Mouse (Mus musculus) midbrain, embryonic 15.5 days (tissue): ENCODE data around the gene Rab27a. TPM values are rescaled to one million over a fixed set of nuclear protein-coding genes. Genes with fewer than 3 reads are reported as not detected.
"Not testable (repeated sequence)": the region's sequence is repeated elsewhere in the genome, so short reads cannot be mapped to it uniquely, and the experiment has no call there.

ENCODE experiments used
- ATAC-seq: fragments of 200-750 bp; cut with Nextera tagmentation; replicated peaks from 2 replicates; pipeline ENCODE4 v1.8.0; 2017; ENCODE audit warnings: moderate TSS enrichment
- H3K27ac ChIP-seq: fragments of 300-500 bp; sonication (generic); 2 replicates; pipeline ENCODE4 v1.5.1; 2015; ENCODE audit warnings: mild to moderate bottlenecking, inconsistent platforms
- H3K27me3 ChIP-seq: fragments of 300-500 bp; sonication (generic); replicated peaks from 2 replicates; pipeline ENCODE4 v1.6.1; 2015; ENCODE audit warnings: inconsistent platforms
- H3K36me3 ChIP-seq: fragments of 300-500 bp; sonication (generic); replicated peaks from 2 replicates; pipeline ENCODE4 v1.6.1; 2015; ENCODE audit warnings: inconsistent platforms
- H3K4me1 ChIP-seq: fragments of 300-500 bp; sonication (generic); 2 replicates; pipeline ENCODE4 v1.6.1; 2015; ENCODE audit warnings: inconsistent platforms
- H3K4me2 ChIP-seq: fragments of 300-500 bp; sonication (generic); 2 replicates; pipeline ENCODE4 v1.6.1; 2015; ENCODE audit warnings: inconsistent platforms, mild to moderate bottlenecking, moderate library complexity
- H3K4me3 ChIP-seq: fragments of 300-500 bp; sonication (generic); 2 replicates; pipeline ENCODE4 v1.5.1; 2015; ENCODE audit warnings: mild to moderate bottlenecking, inconsistent platforms
- H3K9ac ChIP-seq: fragments of 300-500 bp; sonication (generic); 2 replicates; pipeline ENCODE4 v1.6.1; 2015; ENCODE audit warnings: mild to moderate bottlenecking, inconsistent platforms
- H3K9me3 ChIP-seq: fragments of 300-500 bp; sonication (generic); 2 replicates; pipeline ENCODE4 v1.6.1; 2016; ENCODE audit warnings: inconsistent platforms
- WGBS: fragments of 180-500 bp; shearing (Covaris S2); methylation state at CpG from one replicate; pipeline ENCODE4 v1.1.7; 2015; ENCODE audit warnings: mixed read lengths; 5-methylcytosine and 5-hydroxymethylcytosine counted together
- polyA plus RNA-seq: library from polyadenylated mRNA; unstranded; fragments of >200 nt; fragmentation: Nextera tagmentation; extraction: Ambion mirVana; gene quantifications from 2 replicates; pipeline ENCODE4 v1.2.1, GENCODE M21; 2015

Gene Rab27a
- polyA plus RNA-seq, 1 experiment from 2014 or later = 3.1 TPM

DNA sequence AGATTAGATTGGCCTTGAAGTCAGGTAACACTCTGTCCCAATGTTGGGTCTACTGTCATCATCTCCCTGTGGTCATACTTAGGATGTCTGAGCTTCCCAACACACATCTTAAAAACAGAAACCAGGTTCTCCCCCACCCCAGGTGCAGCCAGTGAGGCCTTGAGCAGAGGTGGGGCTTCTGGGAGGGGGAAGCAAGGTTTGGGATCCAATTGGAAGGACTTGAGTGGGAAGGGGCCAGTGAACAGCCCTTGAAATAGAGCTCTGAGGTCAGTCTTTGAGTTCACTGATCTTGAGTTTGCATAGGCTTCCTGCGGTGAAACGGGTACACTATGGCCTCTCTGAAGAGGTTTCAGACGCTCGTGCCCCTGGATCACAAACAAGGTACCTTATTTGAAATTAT, 57.5 kb downstream of the Rab27a start, which contains the start of gene Gm20509:
Gene Gm20509 (plus strand): TSS at position 290 of the 400 bp plus-strand sequence.
- Histone ChIP-seq H3K9me3 (no peaks in the 10 kb centered on the region), H3K27ac (no peak within 1 kb of the TSS), H3K36me3 (no peaks in the 10 kb centered on the region), H3K27me3 (peaks cover 32% of the 10 kb centered on the region), H3K4me1 (peaks cover 8% of the 10 kb centered on the region; the same call in 1 of the 2 replicates), H3K4me3 (peak within 1 kb of the TSS; percentile 39), H3K9ac (peak within 1 kb of the TSS; percentile 45), H3K4me2 (peak within 1 kb of the TSS; percentile 84)
- no peak for ATAC-seq
- WGBS = 97% methylated on average over 4 of the region's 4 CpGs

DNA sequence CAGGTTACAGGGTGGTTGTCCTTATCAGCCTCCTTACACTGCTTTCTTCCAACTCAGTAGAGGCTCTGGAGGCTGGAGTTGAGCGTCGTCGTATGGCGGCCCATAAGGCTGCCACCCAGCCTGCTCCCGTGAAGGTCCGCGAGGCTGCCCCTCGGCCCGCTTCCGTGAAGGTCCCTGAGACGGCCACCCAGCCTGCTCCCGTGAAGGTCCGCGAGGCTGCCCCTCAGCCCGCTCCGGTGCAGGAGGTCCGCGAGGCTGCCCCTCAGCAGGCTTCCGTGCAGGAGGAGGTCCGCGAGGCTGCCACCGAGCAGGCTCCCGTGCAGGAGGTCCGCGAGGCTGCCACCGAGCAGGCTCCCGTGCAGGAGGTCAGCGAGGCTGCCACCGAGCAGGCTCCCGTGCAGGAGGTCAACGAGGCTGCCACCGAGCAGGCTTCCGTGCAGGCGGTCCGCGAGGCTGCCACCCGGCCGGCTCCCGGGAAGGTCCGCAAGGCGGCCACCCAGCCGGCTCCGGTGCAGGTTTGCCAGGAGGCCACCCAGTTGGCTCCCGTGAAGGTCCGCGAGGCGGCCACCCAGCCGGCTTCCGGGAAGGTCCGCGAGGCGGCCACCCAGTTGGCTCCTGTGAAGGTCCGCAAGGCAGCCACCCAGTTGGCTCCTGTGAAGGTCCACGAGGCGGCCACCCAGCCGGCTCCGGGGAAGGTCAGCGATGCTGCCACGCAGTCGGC, 58.7 kb downstream of the Rab27a start:
- Histone ChIP-seq H3K9me3 (no peaks in the 10 kb centered on the region), H3K4me1 (peaks cover 8% of the 10 kb centered on the region; the same call in 1 of the 2 replicates), H3K27ac (no peak overlapping the region), H3K4me3 (peak overlapping the region; percentile 39), H3K4me2 (peak overlapping the region; percentile 84), H3K27me3 (peaks cover 32% of the 10 kb centered on the region), H3K9ac (peak overlapping the region; percentile 45), H3K36me3 (no peaks in the 10 kb centered on the region)
- ATAC-seq = peak; percentile 45
- 6% methylated on average over 60 of the region's 60 CpGs for WGBS

DNA sequence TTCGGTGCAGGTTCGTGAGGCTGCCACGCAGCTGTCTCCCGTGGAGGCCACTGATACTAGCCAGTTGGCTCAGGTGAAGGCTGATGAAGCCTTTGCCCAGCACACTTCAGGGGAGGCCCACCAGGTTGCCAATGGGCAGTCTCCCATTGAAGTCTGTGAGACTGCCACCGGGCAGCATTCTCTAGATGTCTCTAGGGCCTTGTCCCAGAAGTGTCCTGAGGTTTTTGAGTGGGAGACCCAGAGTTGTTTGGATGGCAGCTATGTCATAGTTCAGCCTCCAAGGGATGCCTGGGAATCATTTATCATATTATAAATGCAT, 59.2 kb downstream of the Rab27a start:
- Histone ChIP-seq H3K9ac (peak overlapping the region; percentile 45; the same call in 1 of the 2 replicates), H3K4me2 (peak overlapping the region; percentile 84), H3K4me3 (peak overlapping the region; percentile 39), H3K27me3 (peaks cover 32% of the 10 kb centered on the region), H3K27ac (no peak overlapping the region), H3K9me3 (no peaks in the 10 kb centered on the region), H3K4me1 (peaks cover 8% of the 10 kb centered on the region; the same call in 1 of the 2 replicates), H3K36me3 (no peaks in the 10 kb centered on the region)
- peak; percentile 39; the same call in 1 of the 2 replicates for ATAC-seq
- WGBS = 44% methylated on average over 5 of the region's 5 CpGs

DNA sequence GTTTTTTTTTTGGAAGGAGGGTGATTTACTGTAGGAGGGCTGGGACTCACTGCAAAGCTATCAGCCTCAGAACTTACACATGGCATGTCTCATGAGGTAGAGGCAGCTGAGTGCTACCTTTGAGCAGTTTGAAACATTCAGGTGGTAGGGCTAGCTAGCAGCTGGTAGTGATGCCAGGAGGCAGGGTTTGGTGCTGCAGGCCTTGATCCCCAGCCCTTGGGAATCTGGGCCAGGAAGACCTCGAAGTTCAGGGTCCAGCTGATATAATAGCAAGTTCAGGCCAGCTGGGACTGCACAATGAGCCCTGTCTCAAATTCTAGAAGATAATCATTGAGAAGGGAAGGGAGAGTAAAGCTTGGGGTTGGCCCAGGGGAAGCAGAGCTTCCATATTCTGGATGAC, 60.5 kb downstream of the Rab27a start:
- Histone ChIP-seq H3K9me3 (no peaks in the 10 kb centered on the region), H3K36me3 (no peaks in the 10 kb centered on the region), H3K9ac (no peak overlapping the region), H3K27me3 (peaks cover 34% of the 10 kb centered on the region), H3K4me1 (peaks cover 8% of the 10 kb centered on the region; the same call in 1 of the 2 replicates), H3K27ac (no peak overlapping the region), H3K4me2 (no peak overlapping the region), H3K4me3 (no peak overlapping the region)
- no peak for ATAC-seq
- WGBS = 70% methylated on average over 1 of the region's 1 CpGs

DNA sequence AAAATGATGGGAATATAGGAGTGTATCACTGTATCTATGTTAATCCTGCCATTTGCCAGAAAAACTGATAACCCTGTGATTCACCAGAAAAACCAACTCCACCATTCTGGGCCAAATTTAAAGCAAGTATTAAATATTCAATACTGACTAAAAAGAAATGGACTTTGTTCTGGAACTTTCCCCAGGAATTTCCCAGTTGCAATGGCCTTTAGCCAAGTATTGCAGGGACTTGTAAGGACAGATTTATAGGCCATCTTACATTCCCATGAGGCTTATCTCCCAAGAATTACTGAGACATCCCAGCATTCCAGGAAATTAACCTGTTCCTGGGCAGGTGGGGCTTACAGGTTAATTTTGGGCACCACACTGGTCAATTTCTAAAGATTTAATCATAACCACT, 61.1 kb downstream of the Rab27a start:
- no peaks in the 10 kb centered on the region for H3K9me3 ChIP-seq
- H3K4me3 ChIP-seq = no peak overlapping the region
- no peak overlapping the region for H3K4me2 ChIP-seq
- no peak for ATAC-seq
- no peaks in the 10 kb centered on the region for H3K36me3 ChIP-seq
- H3K9ac ChIP-seq = no peak overlapping the region
- H3K27ac ChIP-seq = no peak overlapping the region
- H3K27me3 ChIP-seq = peaks cover 34% of the 10 kb centered on the region
- peaks cover 8% of the 10 kb centered on the region; the same call in 1 of the 2 replicates for H3K4me1 ChIP-seq

DNA sequence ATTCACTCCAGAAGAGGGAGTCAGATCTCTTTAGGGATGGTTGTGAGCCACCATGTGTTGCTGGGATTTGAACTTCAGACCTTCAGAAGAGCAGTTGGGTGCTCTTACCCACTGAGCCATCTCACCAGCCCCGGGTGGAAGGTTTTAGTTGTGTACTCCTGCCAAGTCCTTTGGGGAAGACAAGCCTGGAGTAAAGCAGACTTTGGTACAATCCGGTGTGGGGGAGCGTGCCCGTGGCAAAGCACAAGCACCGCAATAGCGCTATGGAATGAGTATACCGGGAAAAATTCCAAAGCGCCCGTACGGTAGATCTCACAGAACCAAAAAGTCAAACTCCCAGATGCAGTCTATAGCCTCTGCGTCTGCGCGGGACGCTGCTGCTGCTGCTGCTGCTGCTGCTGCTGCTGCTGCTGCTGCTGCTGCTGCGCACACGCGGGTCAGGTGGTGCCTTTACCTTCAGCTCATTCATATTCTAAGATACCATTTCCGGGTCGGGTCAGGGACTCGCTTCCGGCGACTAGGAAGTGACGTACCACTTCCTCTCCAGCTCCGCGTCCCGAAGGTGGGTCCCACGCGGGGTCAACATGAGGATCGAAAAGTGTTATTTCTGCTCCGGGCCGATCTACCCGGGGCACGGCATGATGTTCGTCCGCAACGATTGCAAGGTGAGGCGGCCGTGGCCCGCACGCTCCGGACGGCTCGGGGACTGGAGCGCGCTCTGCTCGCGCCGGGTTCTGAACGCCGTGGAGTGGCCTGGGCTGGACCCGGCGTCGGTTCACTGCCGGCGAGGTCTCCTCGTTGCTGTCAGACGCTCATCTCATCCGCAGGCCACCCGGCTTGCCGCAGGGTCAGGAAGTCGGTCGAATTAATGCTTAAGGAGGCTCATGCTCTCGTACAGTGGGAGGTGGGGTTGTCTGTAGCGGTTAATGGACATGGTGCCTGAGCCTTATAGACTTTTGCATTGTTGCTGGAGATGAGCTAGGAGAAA, 68.6 kb downstream of the Rab27a start, which contains the start of gene Rsl24d1:
Gene Rsl24d1 (plus strand): TSS at position 508 of the 988 bp plus-strand sequence.
- peak; percentile 99 for ATAC-seq
- WGBS = under 1% methylated on average over 64 of the region's 64 CpGs

DNA sequence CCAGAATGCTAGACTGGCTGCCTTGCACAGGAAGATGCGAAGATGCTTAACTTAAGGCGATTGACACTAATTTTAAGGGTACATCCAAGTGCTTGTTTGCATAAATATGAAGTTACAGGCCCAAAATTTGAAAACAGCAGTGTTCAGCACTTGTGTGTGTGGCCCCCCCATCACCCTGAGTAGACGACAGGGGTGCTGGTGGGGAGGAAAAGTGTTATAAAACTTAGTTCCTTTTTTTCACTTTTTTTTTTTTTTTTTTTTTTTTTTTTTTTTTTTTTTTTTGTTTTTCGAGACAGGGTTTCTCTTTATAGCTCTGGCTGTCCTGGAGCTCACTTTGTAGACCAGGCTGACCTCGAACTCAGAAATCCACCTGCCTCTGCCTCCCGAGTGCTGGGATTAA, 72.0 kb downstream of the Rab27a start:
- Histone ChIP-seq H3K36me3 (peaks cover 28% of the 10 kb centered on the region), H3K4me1 (peaks cover 13% of the 10 kb centered on the region)
- 97% methylated on average over 5 of the region's 6 CpGs for WGBS
- H3K9me3 ChIP-seq, H3K9ac ChIP-seq, H3K27me3 ChIP-seq, H3K27ac ChIP-seq, H3K4me2 ChIP-seq, H3K4me3 ChIP-seq, ATAC-seq: not testable (repeated sequence)

More for the DNA sequence above, 68.6 kb downstream of the Rab27a start, which contains the start of gene Rsl24d1:
- Histone ChIP-seq H3K9me3 (no peaks in the 10 kb centered on the region), H3K36me3 (peaks cover 10% of the 10 kb centered on the region), H3K27me3 (0 out of 2 replicates have a peak, but pooled peaks cover 2% of the 10 kb centered on the region), H3K4me1 (peaks cover 13% of the 10 kb centered on the region), H3K4me2 (peak within 1 kb of the TSS; percentile 59), H3K27ac (peak within 1 kb of the TSS; percentile 83), H3K9ac (peak within 1 kb of the TSS; percentile 93), H3K4me3 (peak within 1 kb of the TSS; percentile 97)

DNA sequence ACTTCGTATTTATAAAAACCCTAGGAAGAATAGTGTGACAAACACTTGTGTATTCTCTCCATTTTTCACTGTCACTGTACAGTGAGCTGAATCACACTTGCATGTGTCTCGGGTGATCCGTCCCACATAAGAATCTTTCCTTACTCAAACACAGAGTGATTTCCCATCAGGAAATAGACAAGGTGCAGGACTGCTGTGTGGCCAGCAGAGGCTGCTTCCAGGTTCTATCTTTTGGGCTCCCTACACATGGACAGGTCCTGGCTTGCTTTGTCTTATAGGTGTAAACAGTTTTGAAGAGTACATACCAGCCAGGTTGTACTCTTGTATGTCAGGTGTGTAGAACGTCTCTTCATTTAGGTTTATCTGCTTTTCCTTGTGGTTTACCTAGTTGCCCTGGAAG, 73.4 kb downstream of the Rab27a start:
- no peak overlapping the region for H3K4me2 ChIP-seq
- H3K4me1 ChIP-seq = peaks cover 13% of the 10 kb centered on the region
- no peak for ATAC-seq
- H3K9ac ChIP-seq = no peak overlapping the region
- H3K36me3 ChIP-seq = peaks cover 33% of the 10 kb centered on the region
- H3K9me3 ChIP-seq = no peaks in the 10 kb centered on the region
- no peaks in the 10 kb centered on the region for H3K27me3 ChIP-seq
- no peak overlapping the region for H3K4me3 ChIP-seq
- WGBS = 93% methylated on average over 4 of the region's 4 CpGs
- no peak overlapping the region for H3K27ac ChIP-seq

DNA sequence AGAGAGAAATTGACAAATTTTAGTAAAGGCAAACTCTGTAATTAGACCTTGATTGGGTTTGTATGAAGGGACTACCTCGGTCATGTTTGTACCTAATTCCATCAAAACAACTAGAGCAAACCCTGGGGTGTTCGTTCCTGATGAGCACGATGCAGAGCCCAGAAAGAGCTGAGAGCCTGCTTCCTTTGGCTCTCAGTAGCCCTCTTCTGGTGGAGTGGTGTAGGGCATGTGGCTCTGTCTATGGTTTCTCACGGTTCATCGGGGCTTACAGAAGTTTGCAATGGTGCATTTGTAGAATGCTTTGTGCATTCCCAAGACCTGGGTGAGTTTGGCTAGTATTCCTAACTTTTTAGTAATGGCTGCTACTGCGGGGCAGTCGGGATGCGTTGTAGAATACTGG, 77.1 kb downstream of the Rab27a start:
- WGBS = 69% methylated on average over 8 of the region's 8 CpGs
- no peak for ATAC-seq
- H3K36me3 ChIP-seq = peaks cover 51% of the 10 kb centered on the region

DNA sequence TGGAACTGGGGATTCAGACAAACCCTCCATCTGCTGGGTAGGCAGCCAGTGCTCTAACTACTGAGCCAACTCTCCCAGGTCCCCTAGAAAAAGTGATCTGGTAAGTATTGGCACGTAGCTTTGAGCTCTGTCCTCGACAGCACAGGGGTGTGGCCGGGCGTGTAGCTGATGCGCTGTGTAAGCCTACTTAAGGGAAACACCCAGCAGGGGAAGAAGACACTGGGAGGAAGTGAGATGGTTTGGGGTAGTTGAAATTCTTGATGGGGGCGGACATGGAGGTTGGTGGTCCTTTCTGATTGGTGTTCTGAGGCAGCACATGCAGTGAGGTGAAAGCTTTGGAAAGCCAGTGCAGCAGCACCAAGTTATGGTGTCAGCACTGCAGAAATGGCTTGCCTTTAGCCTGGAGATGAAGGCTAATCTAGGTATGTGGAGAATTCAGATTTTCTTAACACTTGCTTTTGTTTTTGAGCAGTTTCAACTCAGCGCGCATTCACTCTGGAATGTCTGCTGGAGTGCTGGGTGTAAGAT, 80.5 kb downstream of the Rab27a start:
- H3K4me1 ChIP-seq = no peaks in the 10 kb centered on the region
- WGBS = 95% methylated on average over 8 of the region's 8 CpGs
- H3K9me3 ChIP-seq = no peaks in the 10 kb centered on the region
- H3K9ac ChIP-seq = no peak overlapping the region
- H3K4me2 ChIP-seq = no peak overlapping the region
- no peaks in the 10 kb centered on the region for H3K27me3 ChIP-seq
- peaks cover 50% of the 10 kb centered on the region for H3K36me3 ChIP-seq
- no peak overlapping the region for H3K4me3 ChIP-seq
- H3K27ac ChIP-seq = no peak overlapping the region
- no peak for ATAC-seq

More for the DNA sequence above, 77.1 kb downstream of the Rab27a start:
- H3K4me2 ChIP-seq = no peak overlapping the region
- no peak overlapping the region for H3K9ac ChIP-seq
- H3K27ac ChIP-seq = no peak overlapping the region
- H3K9me3 ChIP-seq = no peaks in the 10 kb centered on the region
- no peaks in the 10 kb centered on the region for H3K4me1 ChIP-seq
- no peaks in the 10 kb centered on the region for H3K27me3 ChIP-seq
- H3K4me3 ChIP-seq = no peak overlapping the region

DNA sequence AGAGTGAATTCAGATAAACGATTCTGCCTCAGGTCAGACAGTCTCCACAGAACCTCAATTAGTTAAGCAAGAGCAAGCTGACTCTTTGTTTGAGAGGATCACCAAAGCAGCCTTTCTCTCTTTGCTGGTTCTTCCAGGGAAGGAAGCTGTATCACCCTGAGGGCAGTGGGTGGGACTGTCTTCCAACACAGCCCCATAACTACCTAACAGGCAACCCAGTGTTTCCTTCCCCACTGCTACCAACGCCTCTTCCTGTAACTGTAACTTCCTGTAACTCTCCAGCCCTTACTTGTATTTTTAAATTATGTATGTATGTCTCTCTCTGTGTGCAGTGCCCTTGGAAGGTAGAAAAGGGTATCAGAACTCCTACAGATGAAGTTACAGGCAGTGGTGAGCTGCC, 82.8 kb downstream of the Rab27a start:
- WGBS = 86% methylated on average over 2 of the region's 2 CpGs
- H3K9ac ChIP-seq = no peak overlapping the region
- H3K9me3 ChIP-seq = no peaks in the 10 kb centered on the region
- peaks cover 32% of the 10 kb centered on the region; the same call in 1 of the 2 replicates for H3K36me3 ChIP-seq
- no peak overlapping the region for H3K4me3 ChIP-seq
- H3K4me1 ChIP-seq = no peaks in the 10 kb centered on the region
- no peak overlapping the region for H3K27ac ChIP-seq
- H3K4me2 ChIP-seq = no peak overlapping the region
- no peak for ATAC-seq
- no peaks in the 10 kb centered on the region for H3K27me3 ChIP-seq

DNA sequence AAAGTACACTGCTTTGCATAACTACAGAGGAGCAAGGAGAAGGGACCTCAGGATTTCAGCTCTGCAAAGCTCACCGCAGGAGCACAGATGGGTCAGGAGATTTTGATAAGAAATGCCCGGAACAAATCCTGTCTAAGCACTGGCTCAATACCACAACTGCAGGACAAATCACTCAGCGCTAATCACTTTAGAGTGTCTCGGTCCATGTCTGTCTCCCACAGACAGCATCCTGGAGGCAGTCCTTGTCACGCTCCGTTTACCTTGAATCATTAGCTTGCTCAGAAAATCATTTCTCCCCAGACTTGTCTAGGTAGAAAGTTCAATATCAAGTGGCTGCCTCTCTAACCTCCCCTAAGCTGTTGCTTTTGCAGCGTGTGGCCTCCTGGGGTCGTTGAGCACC, 85.2 kb downstream of the Rab27a start:
- Histone ChIP-seq H3K9me3 (no peaks in the 10 kb centered on the region), H3K4me3 (no peak overlapping the region), H3K4me1 (no peaks in the 10 kb centered on the region), H3K4me2 (no peak overlapping the region), H3K36me3 (peaks cover 26% of the 10 kb centered on the region; the same call in 1 of the 2 replicates), H3K27me3 (no peaks in the 10 kb centered on the region), H3K27ac (no peak overlapping the region), H3K9ac (no peak overlapping the region)
- WGBS = 41% methylated on average over 8 of the region's 8 CpGs
- ATAC-seq = peak; percentile 84
